Mouse (Mus musculus) cortical plate, adult 2 months (tissue): ENCODE measurements around the gene Lasp1.

Source experiments
- CTCF ChIP-seq: fragments of 200-500 bp; IDR thresholded peaks from 2 replicates; pipeline ENCODE4 v1.5.1; 2011; ENCODE audit warnings: mild to moderate bottlenecking, control low read depth, low read length; ENCODE audit not compliant: insufficient read depth; ENCODE audit errors: extremely low read depth
- POLR2A ChIP-seq: fragments of 200-500 bp; IDR thresholded peaks from 2 replicates; pipeline ENCODE4 v1.6.1; 2011; ENCODE audit warnings: mild to moderate bottlenecking, low read length, control low read depth; ENCODE audit not compliant: insufficient read depth; ENCODE audit errors: extremely low read depth

- no peak for TF ChIP-seq CTCF
- no peak for TF ChIP-seq POLR2A
These were observed 1.9 kb upstream of the Lasp1 start for GRCm38 (mm10) chr11:97796910-97797309.
